In genomic region chr11:113789101-113789500, GRCm38 (mm10) we compare ENCODE assay signal across 9 mouse cellular contexts. TPM values are rescaled to one million over a fixed set of nuclear protein-coding genes. Genes with fewer than 3 reads are reported as not detected.
DNase-seq lines count a peak whose midpoint lies in the region; ATAC-seq lines count a peak whose summit lies in the region.
"Had no signal": no experiment of that assay in that cellular context is flagged by ENCODE, and none has a peak within 500 bp of the region (broad histone marks: within the 10 kb centered on the region; RNA-seq: fewer than 3 reads in every experiment).

No protein-coding gene starts in this region.

- no peak for DNase-seq in kidney, postnatal 36 days
- DNase-seq in embryonic facial prominence, embryonic 14.5 days (ENCODE audit: low spot score): no peak
- DNase-seq in cerebellum, adult 11 months: no peak
- DNase-seq in ovary, postnatal 10 days (ENCODE audit: low spot score): no peak
- DNase-seq: right cerebral cortex, postnatal 14 days had no signal

- H3K4me2 ChIP-seq in kidney, embryonic 14.5 days (replicated peaks; ENCODE audit: low read depth, low read length): no peak overlapping the region
- H3K4me2 ChIP-seq in embryonic facial prominence, embryonic 14.5 days (ENCODE audit: low read depth, low read length): no peak overlapping the region
- H3K4me2 ChIP-seq in limb, embryonic 15.5 days: no peak overlapping the region

- H3K9ac ChIP-seq in kidney, embryonic 14.5 days (ENCODE audit: low read depth, low read length): no peak overlapping the region
- no peak overlapping the region for H3K9ac ChIP-seq in embryonic facial prominence, embryonic 14.5 days (ENCODE audit: low read depth, low read length)
- no peak overlapping the region for H3K9ac ChIP-seq in limb, embryonic 15.5 days
- H3K9ac ChIP-seq: liver, embryonic 14.5 days had no signal

- no peaks in the 10 kb centered on the region for H3K36me3 ChIP-seq in kidney, embryonic 14.5 days (ENCODE audit: control insufficient read depth, insufficient read depth, low read length)
- H3K36me3 ChIP-seq in embryonic facial prominence, embryonic 14.5 days (ENCODE audit: control insufficient read depth, insufficient read depth, low read length): no peaks in the 10 kb centered on the region
- H3K36me3 ChIP-seq in limb, embryonic 15.5 days: peaks cover 13% of the 10 kb centered on the region; the same call in 1 of the 2 replicates

- H3K27ac ChIP-seq in kidney, embryonic 14.5 days (ENCODE audit: low read depth, low read length): peak overlapping the region; percentile 70; the same call in 1 of the 2 replicates
- H3K27ac ChIP-seq in brown adipose tissue, adult 24 weeks (replicated peaks; ENCODE audit: low read depth, low read length): peak overlapping the region; percentile 61
- peak overlapping the region; percentile 33; the same call in 1 of the 2 replicates for H3K27ac ChIP-seq in embryonic facial prominence, embryonic 14.5 days (replicated peaks; ENCODE audit: low read depth, low read length)
- H3K27ac ChIP-seq in limb, embryonic 15.5 days: 0 out of 2 replicates have a peak overlapping the region, but pooled peaks have one; percentile 29
- H3K27ac ChIP-seq: liver, embryonic 14.5 days had no signal

- no peak for ATAC-seq in kidney, embryonic 14.5 days (ENCODE audit: low FRiP score, low TSS enrichment)
- ATAC-seq in embryonic facial prominence, embryonic 14.5 days (ENCODE audit: low read depth): no peak
- ATAC-seq in limb, embryonic 15.5 days (ENCODE audit: insufficient number of reproducible peaks, low FRiP score, low TSS enrichment, low read depth): no peak

- no peaks in the 10 kb centered on the region for H3K9me3 ChIP-seq in kidney, embryonic 14.5 days (ENCODE audit: control insufficient read depth, low read length)
- H3K9me3 ChIP-seq in embryonic facial prominence, embryonic 14.5 days (ENCODE audit: control insufficient read depth, low read length): no peaks in the 10 kb centered on the region
- no peaks in the 10 kb centered on the region for H3K9me3 ChIP-seq in limb, embryonic 15.5 days

- no peaks in the 10 kb centered on the region for H3K27me3 ChIP-seq in kidney, embryonic 14.5 days (ENCODE audit: control insufficient read depth, insufficient read depth, low read length)
- no peaks in the 10 kb centered on the region for H3K27me3 ChIP-seq in embryonic facial prominence, embryonic 14.5 days (replicated peaks; ENCODE audit: control insufficient read depth, insufficient read depth, low read length)
- no peaks in the 10 kb centered on the region for H3K27me3 ChIP-seq in limb, embryonic 15.5 days

- H3K4me1 ChIP-seq in kidney, embryonic 14.5 days (ENCODE audit: control insufficient read depth, insufficient read depth, low read length): peaks cover 52% of the 10 kb centered on the region
- H3K4me1 ChIP-seq in brown adipose tissue, adult 24 weeks (ENCODE audit: control insufficient read depth, insufficient read depth, insufficient read length, low read length): peaks cover 17% of the 10 kb centered on the region
- peaks cover 54% of the 10 kb centered on the region for H3K4me1 ChIP-seq in embryonic facial prominence, embryonic 14.5 days (ENCODE audit: control insufficient read depth, insufficient read depth, low read length)
- peaks cover 48% of the 10 kb centered on the region for H3K4me1 ChIP-seq in limb, embryonic 15.5 days

- WGBS in kidney, embryonic 14.5 days: 37% methylated on average over 1 of the region's 1 CpGs
- WGBS in embryonic facial prominence, embryonic 14.5 days: 14% methylated on average over 1 of the region's 1 CpGs
- 14% methylated on average over 1 of the region's 1 CpGs for WGBS in limb, embryonic 15.5 days

- H3K4me3 ChIP-seq in kidney, embryonic 14.5 days (ENCODE audit: low read length): no peak overlapping the region
- no peak overlapping the region for H3K4me3 ChIP-seq in brown adipose tissue, adult 24 weeks (ENCODE audit: insufficient read depth, low read depth, low read length)
- H3K4me3 ChIP-seq in embryonic facial prominence, embryonic 14.5 days (ENCODE audit: low read depth, low read length): no peak overlapping the region
- no peak overlapping the region for H3K4me3 ChIP-seq in limb, embryonic 15.5 days

RNA-seq across cellular contexts. Expression of gene Cdc42ep4, which starts 37.4 kb away (rescaled TPM):
- 36.0 and 45.4 TPM in 2 replicates for polyA plus RNA-seq in kidney, embryonic 14.5 days (2014; fragmentation: Nextera tagmentation; extraction: Ambion mirVana)
- polyA plus RNA-seq in brown adipose tissue, adult 24 weeks (2012; ENCODE audit: insufficient read depth, insufficient read length, missing spikeins): 8.7 and 16.3 TPM in 2 replicates
- polyA plus RNA-seq in embryonic facial prominence, embryonic 14.5 days (2014; fragmentation: Nextera tagmentation; extraction: Ambion mirVana): 39.3 and 51.0 TPM in 2 replicates
- 70.1 and 72.4 TPM in 2 replicates for polyA plus RNA-seq in limb, embryonic 15.5 days (2015; fragmentation: Nextera tagmentation; extraction: Ambion mirVana)
